Mouse (Mus musculus): Measurements from ENCODE around the gene Ldlrad3. TPM values are rescaled to one million over a fixed set of nuclear protein-coding genes. Genes with fewer than 3 reads are reported as not detected.

Ldlrad3 gene
- polyA plus RNA-seq, 1 experiment from 2014 or later: 48.3 TPM

GRCm38 (mm10) chr2:102034513-102034879 is 151.7 kb downstream of the Ldlrad3 start:
- Histone ChIP-seq H3K27ac (replicated peaks) (no peak overlapping the region), H3K4me1 (replicated peaks) (peaks cover 85% of the 10 kb centered on the region), H3K36me3 (no peaks in the 10 kb centered on the region), H3K4me2 (no peak overlapping the region), H3K9me3 (no peaks in the 10 kb centered on the region), H3K27me3 (no peaks in the 10 kb centered on the region), H3K4me3 (no peak overlapping the region), H3K9ac (no peak overlapping the region)
- 68% methylated on average over 11 of the region's 11 CpGs for whole genome bisulfite sequencing
- no peak for ATAC-seq (ENCODE audit: low read depth)

GRCm38 (mm10) chr2:102033818-102034512 is 152.2 kb downstream of the Ldlrad3 start:
- Histone ChIP-seq H3K4me1 (replicated peaks) (peaks cover 85% of the 10 kb centered on the region), H3K36me3 (no peaks in the 10 kb centered on the region), H3K27me3 (no peaks in the 10 kb centered on the region), H3K27ac (replicated peaks) (peak overlapping the region; percentile 40), H3K9ac (0 out of 2 replicates have a peak overlapping the region, but pooled peaks have one; percentile 42), H3K4me2 (no peak overlapping the region), H3K4me3 (no peak overlapping the region), H3K9me3 (no peaks in the 10 kb centered on the region)
- no peak for ATAC-seq (ENCODE audit: low read depth)
- 53% methylated on average over 9 of the region's 9 CpGs for WGBS

GRCm38 (mm10) chr2:102032713-102033343 is 153.4 kb downstream of the Ldlrad3 start:
- no peak overlapping the region for H3K4me2 ChIP-seq
- no peak overlapping the region for H3K9ac ChIP-seq
- H3K4me1 ChIP-seq (replicated peaks): peaks cover 76% of the 10 kb centered on the region
- H3K27ac ChIP-seq (replicated peaks): peak overlapping the region; percentile 49
- H3K36me3 ChIP-seq: no peaks in the 10 kb centered on the region
- H3K4me3 ChIP-seq: no peak overlapping the region
- ATAC-seq (ENCODE audit: low read depth): no peak
- WGBS: 60% methylated on average over 9 of the region's 9 CpGs
- no peaks in the 10 kb centered on the region for H3K27me3 ChIP-seq
- H3K9me3 ChIP-seq: no peaks in the 10 kb centered on the region

GRCm38 (mm10) chr2:102030652-102031051 is 155.5 kb downstream of the Ldlrad3 start:
- peak overlapping the region; percentile 75 for H3K27ac ChIP-seq (replicated peaks)
- no peak overlapping the region for H3K9ac ChIP-seq
- no peaks in the 10 kb centered on the region for H3K36me3 ChIP-seq
- H3K4me3 ChIP-seq: no peak overlapping the region
- no peaks in the 10 kb centered on the region for H3K27me3 ChIP-seq
- no peak overlapping the region for H3K4me2 ChIP-seq
- ATAC-seq (ENCODE audit: low read depth): peak; percentile 20
- H3K4me1 ChIP-seq (replicated peaks): peaks cover 64% of the 10 kb centered on the region
- 14% methylated on average over 5 of the region's 5 CpGs for WGBS
- H3K9me3 ChIP-seq: no peaks in the 10 kb centered on the region

GRCm38 (mm10) chr2:102030152-102030551 is 156.0 kb downstream of the Ldlrad3 start:
- no peak overlapping the region for H3K4me2 ChIP-seq
- H3K4me1 ChIP-seq (replicated peaks): peaks cover 64% of the 10 kb centered on the region
- no peaks in the 10 kb centered on the region for H3K36me3 ChIP-seq
- no peak for ATAC-seq (ENCODE audit: low read depth)
- no peaks in the 10 kb centered on the region for H3K27me3 ChIP-seq
- 70% methylated on average over 6 of the region's 6 CpGs for WGBS
- no peaks in the 10 kb centered on the region for H3K9me3 ChIP-seq
- peak overlapping the region; percentile 75 for H3K27ac ChIP-seq (replicated peaks)
- no peak overlapping the region for H3K4me3 ChIP-seq
- no peak overlapping the region for H3K9ac ChIP-seq

GRCm38 (mm10) chr2:102029682-102030081 is 156.5 kb downstream of the Ldlrad3 start:
- Histone ChIP-seq H3K36me3 (no peaks in the 10 kb centered on the region), H3K9me3 (no peaks in the 10 kb centered on the region), H3K4me2 (no peak overlapping the region), H3K9ac (no peak overlapping the region), H3K27me3 (no peaks in the 10 kb centered on the region), H3K4me3 (no peak overlapping the region), H3K4me1 (replicated peaks) (peaks cover 63% of the 10 kb centered on the region), H3K27ac (replicated peaks) (peak overlapping the region; percentile 75)
- ATAC-seq (ENCODE audit: low read depth): peak; percentile 30; the same call in 1 of the 2 replicates
- 44% methylated on average over 5 of the region's 5 CpGs for WGBS

GRCm38 (mm10) chr2:102027265-102027664 is 158.9 kb downstream of the Ldlrad3 start:
- H3K9me3 ChIP-seq: no peaks in the 10 kb centered on the region
- H3K9ac ChIP-seq: no peak overlapping the region
- H3K27me3 ChIP-seq: no peaks in the 10 kb centered on the region
- H3K4me1 ChIP-seq (replicated peaks): peaks cover 44% of the 10 kb centered on the region
- 66% methylated on average over 7 of the region's 7 CpGs for WGBS
- no peak for ATAC-seq (ENCODE audit: low read depth)
- H3K4me3 ChIP-seq: no peak overlapping the region
- H3K27ac ChIP-seq (replicated peaks): no peak overlapping the region; the same call in 1 of the 2 replicates
- H3K4me2 ChIP-seq: no peak overlapping the region
- H3K36me3 ChIP-seq: no peaks in the 10 kb centered on the region

- no peak overlapping the region for H3K27ac ChIP-seq (replicated peaks)
- peaks cover 53% of the 10 kb centered on the region for H3K4me1 ChIP-seq (replicated peaks)
- H3K4me3 ChIP-seq: no peak overlapping the region
- 84% methylated on average over 9 of the region's 9 CpGs for WGBS
- H3K36me3 ChIP-seq: no peaks in the 10 kb centered on the region
- no peak for ATAC-seq (ENCODE audit: low read depth)
- H3K9me3 ChIP-seq: no peaks in the 10 kb centered on the region
- no peak overlapping the region for H3K9ac ChIP-seq
- no peak overlapping the region for H3K4me2 ChIP-seq
- H3K27me3 ChIP-seq: no peaks in the 10 kb centered on the region
These were observed 160.0 kb downstream of the Ldlrad3 start for GRCm38 (mm10) chr2:102026156-102026555.

GRCm38 (mm10) chr2:102024483-102024882 is 161.7 kb downstream of the Ldlrad3 start:
- peak overlapping the region; percentile 52; the same call in 1 of the 2 replicates for H3K27ac ChIP-seq (replicated peaks)
- H3K4me3 ChIP-seq: no peak overlapping the region
- no peak overlapping the region for H3K9ac ChIP-seq
- H3K27me3 ChIP-seq: no peaks in the 10 kb centered on the region
- H3K36me3 ChIP-seq: no peaks in the 10 kb centered on the region
- H3K9me3 ChIP-seq: no peaks in the 10 kb centered on the region
- WGBS: 81% methylated on average over 8 of the region's 8 CpGs
- H3K4me1 ChIP-seq (replicated peaks): peaks cover 45% of the 10 kb centered on the region
- H3K4me2 ChIP-seq: no peak overlapping the region
- ATAC-seq (ENCODE audit: low read depth): no peak

GRCm38 (mm10) chr2:102021371-102022084 is 164.7 kb downstream of the Ldlrad3 start:
- Histone ChIP-seq H3K4me2 (no peak overlapping the region), H3K9ac (peak overlapping the region; percentile 17; the same call in 1 of the 2 replicates), H3K9me3 (no peaks in the 10 kb centered on the region), H3K4me1 (replicated peaks) (peaks cover 29% of the 10 kb centered on the region), H3K27ac (replicated peaks) (peak overlapping the region; percentile 59), H3K36me3 (no peaks in the 10 kb centered on the region), H3K4me3 (no peak overlapping the region), H3K27me3 (no peaks in the 10 kb centered on the region)
- ATAC-seq (ENCODE audit: low read depth): peak; percentile 52; the same call in 1 of the 2 replicates
- 28% methylated on average over 11 of the region's 11 CpGs for WGBS

GRCm38 (mm10) chr2:102020546-102020945 is 165.6 kb downstream of the Ldlrad3 start:
- H3K9me3 ChIP-seq: no peaks in the 10 kb centered on the region
- no peaks in the 10 kb centered on the region for H3K36me3 ChIP-seq
- H3K27ac ChIP-seq (replicated peaks): no peak overlapping the region
- no peak for ATAC-seq (ENCODE audit: low read depth)
- H3K4me3 ChIP-seq: no peak overlapping the region
- no peak overlapping the region for H3K4me2 ChIP-seq
- WGBS: 92% methylated on average over 3 of the region's 3 CpGs
- no peak overlapping the region for H3K9ac ChIP-seq
- H3K27me3 ChIP-seq: no peaks in the 10 kb centered on the region
- peaks cover 29% of the 10 kb centered on the region for H3K4me1 ChIP-seq (replicated peaks)

- WGBS: 86% methylated on average over 6 of the region's 6 CpGs
- no peaks in the 10 kb centered on the region for H3K36me3 ChIP-seq
- H3K27ac ChIP-seq (replicated peaks): no peak overlapping the region
- no peak for ATAC-seq (ENCODE audit: low read depth)
- no peak overlapping the region for H3K9ac ChIP-seq
- peaks cover 10% of the 10 kb centered on the region for H3K4me1 ChIP-seq (replicated peaks)
- no peaks in the 10 kb centered on the region for H3K9me3 ChIP-seq
- H3K4me3 ChIP-seq: no peak overlapping the region
- H3K4me2 ChIP-seq: no peak overlapping the region
- no peaks in the 10 kb centered on the region for H3K27me3 ChIP-seq
These were observed 171.6 kb downstream of the Ldlrad3 start for GRCm38 (mm10) chr2:102014538-102015113.
